Mouse (Mus musculus): ENCODE data around the gene Gstt2. TPM values are rescaled to one million over a fixed set of nuclear protein-coding genes. Genes with fewer than 3 reads are reported as not detected.

Gstt2 gene
- polyA plus RNA-seq, 1 experiment from 2014 or later, result 77.4 TPM

DNA sequence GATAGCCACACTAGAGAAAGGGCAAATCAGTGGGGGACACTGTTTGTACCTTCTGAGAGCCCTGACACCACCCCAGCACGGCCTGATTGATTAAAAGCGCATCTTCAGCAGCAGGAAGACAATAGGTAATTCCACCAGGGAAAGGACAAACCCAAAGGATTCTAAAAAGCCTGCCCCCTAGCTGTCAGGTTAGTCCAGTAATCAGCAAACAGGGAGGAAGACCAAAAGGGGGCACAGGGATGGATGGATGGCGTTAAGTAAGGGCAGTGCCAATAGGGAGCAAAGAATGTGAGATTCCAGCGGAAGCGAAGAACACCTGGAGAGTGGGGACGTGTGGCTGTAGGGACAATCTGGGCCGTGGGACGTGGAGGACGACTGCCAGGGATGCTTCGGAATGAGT, 18.6 kb downstream of the Gstt2 start:
- DNase-seq (ENCODE audit: low spot score) (no peak), ATAC-seq (ENCODE audit: low FRiP score, low TSS enrichment) (no peak)
- H3K9me3 ChIP-seq (ENCODE audit: control insufficient read depth, low read length), result no peaks in the 10 kb centered on the region
- no peaks in the 10 kb centered on the region for H3K27me3 ChIP-seq (ENCODE audit: control insufficient read depth, insufficient read depth, low read length)
- no peak for TF ChIP-seq EP300 (optimal IDR thresholded peaks at IDR 0.05)
- peak; percentile 45 for TF ChIP-seq CTCF (IDR thresholded peaks at IDR 0.05; ENCODE audit: low read depth)
- H3K27ac ChIP-seq (replicated peaks), result no peak overlapping the region
- H3K4me3 ChIP-seq (ENCODE audit: low read depth, low read length), result no peak overlapping the region
- no peaks in the 10 kb centered on the region for H3K4me1 ChIP-seq (replicated peaks; ENCODE audit: control insufficient read depth, insufficient read depth)
- no peak overlapping the region for H3K9ac ChIP-seq (ENCODE audit: low read length)
- H3K4me2 ChIP-seq (replicated peaks; ENCODE audit: low read depth), result no peak overlapping the region
- WGBS, result 49% methylated on average over 10 of the region's 10 CpGs
- H3K36me3 ChIP-seq (ENCODE audit: control insufficient read depth, insufficient read depth, low read length), result no peaks in the 10 kb centered on the region

DNA sequence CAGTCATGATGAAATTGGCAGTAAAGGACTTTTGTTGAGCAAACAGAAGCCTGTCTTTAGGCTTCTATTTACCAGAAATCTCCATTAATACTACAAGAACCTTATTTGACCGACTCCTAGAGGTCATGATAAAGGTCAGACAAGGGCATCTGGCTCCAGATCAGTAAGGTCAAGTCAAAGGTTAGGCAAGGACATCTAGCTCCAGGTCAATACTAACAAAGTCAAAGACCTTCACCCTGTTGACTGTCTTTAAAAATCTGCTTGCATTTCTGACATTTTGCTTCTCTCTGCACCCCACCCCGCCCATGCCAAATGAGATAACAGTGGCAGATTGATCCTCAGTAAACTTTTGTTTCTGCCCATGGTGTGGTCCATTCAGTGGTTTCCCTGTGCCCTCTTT, 33.0 kb downstream of the Gstt2 start:
- H3K9ac ChIP-seq (ENCODE audit: low read length), result no peak overlapping the region
- DNase-seq (ENCODE audit: low spot score) (no peak), ATAC-seq (ENCODE audit: low FRiP score, low TSS enrichment) (no peak)
- H3K4me2 ChIP-seq (replicated peaks; ENCODE audit: low read depth), result no peak overlapping the region
- TF ChIP-seq EP300 (optimal IDR thresholded peaks at IDR 0.05), result no peak
- H3K4me3 ChIP-seq (ENCODE audit: low read depth, low read length), result no peak overlapping the region
- H3K4me1 ChIP-seq (replicated peaks; ENCODE audit: control insufficient read depth, insufficient read depth), result no peaks in the 10 kb centered on the region
- H3K27ac ChIP-seq (replicated peaks), result no peak overlapping the region
- WGBS, result 59% methylated on average over 2 of the region's 2 CpGs
- H3K36me3 ChIP-seq (ENCODE audit: control insufficient read depth, insufficient read depth, low read length), result no peaks in the 10 kb centered on the region
- no peaks in the 10 kb centered on the region for H3K27me3 ChIP-seq (ENCODE audit: control insufficient read depth, insufficient read depth, low read length)
- H3K9me3 ChIP-seq (ENCODE audit: control insufficient read depth, low read length), result no peaks in the 10 kb centered on the region

DNA sequence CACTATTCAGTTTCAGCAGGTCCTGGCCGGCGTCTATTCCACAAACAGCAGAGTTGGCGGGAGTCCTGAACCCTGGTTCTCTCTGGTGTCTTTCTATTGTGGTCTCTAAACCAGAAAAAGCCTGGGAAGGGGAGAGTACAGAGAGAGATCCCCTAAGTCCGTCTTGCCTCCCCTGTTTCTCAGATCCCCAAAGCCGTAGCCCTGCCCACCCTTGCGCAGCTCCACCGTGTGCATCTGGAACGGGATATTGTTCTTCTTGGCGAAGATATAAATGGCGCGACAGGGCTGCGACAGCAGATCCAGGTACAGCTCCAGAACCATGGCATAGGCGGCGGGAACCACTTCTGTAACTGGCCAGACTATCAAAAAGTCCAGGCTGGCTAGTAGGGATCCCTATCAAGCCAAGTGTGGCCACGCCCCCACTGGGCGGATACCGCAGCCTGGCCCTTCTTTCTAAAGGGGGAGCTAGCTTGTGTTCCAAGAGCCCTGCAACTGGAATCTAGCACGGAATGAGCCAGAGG, 39.0 kb downstream of the Gstt2 start, which contains the start of gene Gstt1:
Gstt1 (minus strand) TSS at position 409 of the 521 bp plus-strand sequence.
- Histone ChIP-seq H3K9ac (ENCODE audit: low read length) (peak within 1 kb of the TSS; percentile 63), H3K36me3 (ENCODE audit: control insufficient read depth, insufficient read depth, low read length) (no peaks in the 10 kb centered on the region), H3K27ac (replicated peaks) (0 out of 2 replicates have a peak within 1 kb of the TSS, but pooled peaks have one; percentile 24), H3K27me3 (ENCODE audit: control insufficient read depth, insufficient read depth, low read length) (no peaks in the 10 kb centered on the region), H3K4me2 (replicated peaks; ENCODE audit: low read depth) (peak within 1 kb of the TSS; percentile 90), H3K4me3 (ENCODE audit: low read depth, low read length) (peak within 1 kb of the TSS; percentile 56), H3K4me1 (replicated peaks; ENCODE audit: control insufficient read depth, insufficient read depth) (no peaks in the 10 kb centered on the region; the same call in 1 of the 2 replicates), H3K9me3 (ENCODE audit: control insufficient read depth, low read length) (no peaks in the 10 kb centered on the region)
- DNase-seq (ENCODE audit: low spot score) (peak; percentile 69), ATAC-seq (ENCODE audit: low FRiP score, low TSS enrichment) (peak; percentile 43; the same call in 1 of the 2 replicates)
- TF ChIP-seq EP300 (optimal IDR thresholded peaks at IDR 0.05), result no peak
- TF ChIP-seq CTCF (IDR thresholded peaks at IDR 0.05; ENCODE audit: low read depth), result peak; percentile 20; the same call in 1 of the 2 replicates
- WGBS, result 3% methylated on average over 18 of the region's 18 CpGs

GRCm38 (mm10) chr10:75797619-75798175, 39.5 kb downstream of the Gstt2 start:
- Histone ChIP-seq H3K36me3 (ENCODE audit: control insufficient read depth, insufficient read depth, low read length) (no peaks in the 10 kb centered on the region), H3K9me3 (ENCODE audit: control insufficient read depth, low read length) (no peaks in the 10 kb centered on the region), H3K27me3 (ENCODE audit: control insufficient read depth, insufficient read depth, low read length) (no peaks in the 10 kb centered on the region), H3K4me3 (ENCODE audit: low read depth, low read length) (peak overlapping the region; percentile 56), H3K4me1 (replicated peaks; ENCODE audit: control insufficient read depth, insufficient read depth) (no peaks in the 10 kb centered on the region; the same call in 1 of the 2 replicates), H3K9ac (ENCODE audit: low read length) (peak overlapping the region; percentile 63), H3K4me2 (replicated peaks; ENCODE audit: low read depth) (peak overlapping the region; percentile 90), H3K27ac (replicated peaks) (0 out of 2 replicates have a peak overlapping the region, but pooled peaks have one; percentile 24)
- DNase-seq (ENCODE audit: low spot score) (peak; percentile 43), ATAC-seq (ENCODE audit: low FRiP score, low TSS enrichment) (peak; percentile 67)
- TF ChIP-seq CTCF (IDR thresholded peaks at IDR 0.05; ENCODE audit: low read depth) (no peak), EP300 (optimal IDR thresholded peaks at IDR 0.05) (no peak)
- 2% methylated on average over 11 of the region's 12 CpGs for WGBS

DNA sequence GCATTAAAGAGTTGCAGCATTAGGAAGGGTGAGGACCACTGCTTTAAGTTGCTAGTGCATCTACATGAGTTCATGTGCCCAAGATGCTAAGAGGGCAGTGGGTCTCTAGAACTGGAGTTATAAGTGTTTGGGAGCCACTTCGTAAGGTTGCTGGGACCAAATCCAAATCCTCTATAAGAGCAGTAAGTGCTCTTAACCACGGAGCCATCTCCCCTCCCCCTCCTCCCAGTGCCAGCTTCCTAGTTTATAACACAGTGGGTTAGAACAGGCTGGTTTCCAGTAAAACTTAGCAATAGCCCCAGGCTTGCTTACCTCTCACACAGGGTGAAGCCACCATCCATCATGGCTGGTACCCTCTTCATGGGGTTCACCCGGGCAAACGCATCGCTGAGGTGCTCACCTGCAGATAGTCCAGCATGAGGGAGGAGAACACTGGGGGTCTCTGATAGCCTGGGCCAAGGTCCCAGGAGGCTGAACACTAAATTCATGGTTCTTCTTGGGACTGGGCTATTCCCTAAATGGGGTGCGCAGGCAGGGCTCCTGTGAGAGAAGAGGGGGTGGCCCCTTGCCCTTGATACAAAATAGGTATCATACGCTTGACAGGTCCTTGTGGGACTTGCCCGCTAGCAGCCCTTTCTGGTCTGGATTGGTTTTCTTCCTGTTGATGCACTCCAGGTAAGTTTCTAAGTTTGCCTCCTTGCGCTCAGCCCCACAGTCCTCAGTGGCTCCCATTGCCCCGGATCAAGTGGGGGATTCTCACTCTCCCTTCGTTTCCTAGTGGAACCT, 40.3 kb downstream of the Gstt2 start:
- DNase-seq (ENCODE audit: low spot score) (no peak), ATAC-seq (ENCODE audit: low FRiP score, low TSS enrichment) (no peak; the same call in 1 of the 2 replicates)
- no peaks in the 10 kb centered on the region for H3K36me3 ChIP-seq (ENCODE audit: control insufficient read depth, insufficient read depth, low read length)
- H3K9ac ChIP-seq (ENCODE audit: low read length), result peak overlapping the region; percentile 63
- no peaks in the 10 kb centered on the region for H3K27me3 ChIP-seq (ENCODE audit: control insufficient read depth, insufficient read depth, low read length)
- H3K27ac ChIP-seq (replicated peaks), result no peak overlapping the region
- peak overlapping the region; percentile 56 for H3K4me3 ChIP-seq (ENCODE audit: low read depth, low read length)
- no peak for TF ChIP-seq CTCF (IDR thresholded peaks at IDR 0.05; ENCODE audit: low read depth)
- TF ChIP-seq EP300 (optimal IDR thresholded peaks at IDR 0.05), result no peak
- no peaks in the 10 kb centered on the region for H3K9me3 ChIP-seq (ENCODE audit: control insufficient read depth, low read length)
- no peaks in the 10 kb centered on the region; the same call in 1 of the 2 replicates for H3K4me1 ChIP-seq (replicated peaks; ENCODE audit: control insufficient read depth, insufficient read depth)
- WGBS, result 47% methylated on average over 11 of the region's 11 CpGs
- peak overlapping the region; percentile 90 for H3K4me2 ChIP-seq (replicated peaks; ENCODE audit: low read depth)

All from stomach, postnatal 0 days (tissue).